Mouse (Mus musculus) midbrain, embryonic 16.5 days (tissue): ENCODE results near the gene Mb21d2. TPM values are rescaled to one million over a fixed set of nuclear protein-coding genes. Genes with fewer than 3 reads are reported as not detected.

Source experiments
- ATAC-seq: fragments of 200-750 bp; cut with Nextera tagmentation; 2 replicates; pipeline ENCODE4 v1.8.0; 2017; ENCODE audit warnings: moderate TSS enrichment
- H3K27ac ChIP-seq: fragments of 300-500 bp; sonication (generic); 2 replicates; pipeline ENCODE4 v1.5.1; 2014; ENCODE audit warnings: mild to moderate bottlenecking, low read length, mixed read lengths
- H3K27me3 ChIP-seq: fragments of 300-500 bp; sonication (generic); 2 replicates; pipeline ENCODE4 v1.6.1; 2014; ENCODE audit warnings: low read depth, low read length, mixed read lengths; ENCODE audit not compliant: control insufficient read depth, insufficient read depth
- H3K36me3 ChIP-seq: fragments of 300-500 bp; sonication (generic); 2 replicates; pipeline ENCODE4 v1.6.1; 2014; ENCODE audit warnings: mild to moderate bottlenecking, low read length, moderate library complexity, mixed read lengths; ENCODE audit not compliant: control insufficient read depth, insufficient read depth
- H3K4me1 ChIP-seq: fragments of 300-500 bp; sonication (generic); 2 replicates; pipeline ENCODE4 v1.6.1; 2014; ENCODE audit warnings: mild to moderate bottlenecking, low read length, mixed read lengths; ENCODE audit not compliant: control insufficient read depth, insufficient read depth
- H3K4me2 ChIP-seq: fragments of 300-500 bp; sonication (generic); 2 replicates; pipeline ENCODE4 v1.6.1; 2014; ENCODE audit warnings: mild to moderate bottlenecking, low read length, mixed read lengths
- H3K4me3 ChIP-seq: fragments of 300-500 bp; sonication (generic); 2 replicates; pipeline ENCODE4 v1.5.1; 2014; ENCODE audit warnings: low read depth, mild to moderate bottlenecking, low read length, moderate library complexity, mixed read lengths
- H3K9ac ChIP-seq: fragments of 300-500 bp; sonication (generic); 2 replicates; pipeline ENCODE4 v1.6.1; 2014; ENCODE audit warnings: low read depth, low read length, mixed read lengths
- H3K9me3 ChIP-seq: fragments of 300-500 bp; sonication (generic); replicated peaks from 2 replicates; pipeline ENCODE4 v1.6.1; 2014; ENCODE audit warnings: mild to moderate bottlenecking, low read length, mixed read lengths; ENCODE audit not compliant: control insufficient read depth, poor library complexity, severe bottlenecking
- WGBS: fragments of 180-500 bp; shearing (Covaris S2); extraction: QIAGEN DNeasy Blood & Tissue Kit; methylation state at CpG from one replicate; pipeline ENCODE4 v1.1.7; 2014; 5-methylcytosine and 5-hydroxymethylcytosine counted together
- polyA plus RNA-seq: library from polyadenylated mRNA; unstranded; fragments of >200 nt; fragmentation: Nextera tagmentation; extraction: Ambion mirVana; gene quantifications from 2 replicates; pipeline ENCODE4 v1.2.1, GENCODE M21; 2015

Mb21d2 gene
- polyA plus RNA-seq, 1 experiment from 2014 or later = 10.8 TPM

DNA sequence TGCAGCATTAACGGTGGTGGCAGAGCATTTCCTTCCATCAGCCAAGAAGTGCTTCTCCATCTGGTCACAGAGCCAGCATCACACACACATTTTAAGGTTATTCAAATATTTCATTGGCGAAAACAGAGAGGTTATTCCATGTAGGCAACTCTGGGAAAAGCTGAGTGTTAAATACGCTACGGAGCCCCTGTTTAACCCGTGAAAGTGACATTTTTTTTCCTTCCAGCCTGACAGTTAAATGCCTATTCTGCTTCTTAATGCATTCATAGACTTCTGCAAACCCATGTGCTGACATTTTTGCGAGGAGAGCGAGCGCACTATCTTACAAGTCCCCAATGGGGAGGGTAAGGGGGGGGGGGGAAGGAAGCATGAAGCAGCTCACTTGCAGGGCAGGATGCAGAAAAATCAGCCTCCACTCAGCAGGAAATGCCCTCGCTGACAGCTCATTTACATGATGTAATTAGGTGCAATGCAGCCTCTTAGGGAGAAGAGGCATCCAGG, 52.3 kb downstream of the Mb21d2 start:
- Histone ChIP-seq H3K9ac (no peak overlapping the region), H3K27ac (no peak overlapping the region), H3K4me3 (no peak overlapping the region), H3K27me3 (no peaks in the 10 kb centered on the region), H3K4me1 (peaks cover 10% of the 10 kb centered on the region), H3K9me3 (no peaks in the 10 kb centered on the region), H3K36me3 (no peaks in the 10 kb centered on the region), H3K4me2 (no peak overlapping the region)
- peak; percentile 11; the same call in 1 of the 2 replicates for ATAC-seq
- 48% methylated on average over 9 of the region's 9 CpGs for WGBS

DNA sequence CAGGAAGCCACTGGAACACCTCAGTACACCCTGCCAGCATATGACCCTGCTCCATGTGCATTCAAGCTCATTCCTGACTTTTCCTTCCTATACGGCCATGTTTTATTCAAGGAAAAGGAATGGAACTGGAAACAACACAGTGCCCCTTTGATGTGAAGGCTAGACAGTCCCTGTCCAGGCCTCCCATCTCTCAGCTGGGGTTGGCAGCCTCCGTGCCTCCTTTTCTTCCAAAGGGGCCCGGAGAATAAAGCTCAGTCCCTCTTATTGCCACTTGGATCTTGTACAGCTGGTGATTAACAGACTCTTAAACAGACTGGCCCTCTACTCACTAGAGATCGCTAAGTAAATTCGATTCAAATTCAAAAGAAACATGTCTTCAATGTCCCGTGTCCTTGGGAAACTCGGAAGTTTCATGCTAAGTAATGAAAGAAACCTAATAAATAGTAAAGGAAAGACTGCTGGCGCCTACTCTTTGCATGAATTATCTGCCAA, 56.0 kb downstream of the Mb21d2 start:
- Histone ChIP-seq H3K9me3 (no peaks in the 10 kb centered on the region), H3K9ac (no peak overlapping the region), H3K36me3 (no peaks in the 10 kb centered on the region), H3K4me3 (no peak overlapping the region), H3K27me3 (no peaks in the 10 kb centered on the region), H3K4me2 (no peak overlapping the region), H3K4me1 (peaks cover 14% of the 10 kb centered on the region), H3K27ac (no peak overlapping the region)
- 40% methylated on average over 8 of the region's 8 CpGs for WGBS
- no peak for ATAC-seq

DNA sequence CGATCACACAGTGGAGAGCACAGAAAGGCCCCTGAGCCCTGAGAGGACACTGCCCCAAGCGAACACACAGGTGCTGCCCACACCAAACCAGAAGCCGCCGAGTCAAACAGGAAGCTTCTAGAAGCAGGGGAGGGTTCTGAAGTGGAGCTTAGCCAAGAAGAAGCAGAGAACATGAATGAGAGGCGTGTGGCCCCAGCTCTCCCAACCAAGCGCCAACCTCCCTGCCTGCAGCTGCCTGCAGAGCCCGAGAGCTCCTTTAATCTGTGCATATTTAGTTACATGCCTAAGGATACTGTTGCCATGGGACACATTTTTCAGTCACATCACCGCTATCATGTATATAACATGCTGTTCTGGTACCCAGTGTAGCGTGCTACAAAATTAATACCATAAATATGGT, 58.6 kb downstream of the Mb21d2 start:
- no peak overlapping the region for H3K4me2 ChIP-seq
- H3K27me3 ChIP-seq = no peaks in the 10 kb centered on the region
- H3K27ac ChIP-seq = no peak overlapping the region
- ATAC-seq = no peak
- H3K9me3 ChIP-seq = no peaks in the 10 kb centered on the region
- H3K9ac ChIP-seq = no peak overlapping the region
- peaks cover 18% of the 10 kb centered on the region for H3K4me1 ChIP-seq
- WGBS = 49% methylated on average over 9 of the region's 9 CpGs
- H3K36me3 ChIP-seq = no peaks in the 10 kb centered on the region
- no peak overlapping the region for H3K4me3 ChIP-seq

DNA sequence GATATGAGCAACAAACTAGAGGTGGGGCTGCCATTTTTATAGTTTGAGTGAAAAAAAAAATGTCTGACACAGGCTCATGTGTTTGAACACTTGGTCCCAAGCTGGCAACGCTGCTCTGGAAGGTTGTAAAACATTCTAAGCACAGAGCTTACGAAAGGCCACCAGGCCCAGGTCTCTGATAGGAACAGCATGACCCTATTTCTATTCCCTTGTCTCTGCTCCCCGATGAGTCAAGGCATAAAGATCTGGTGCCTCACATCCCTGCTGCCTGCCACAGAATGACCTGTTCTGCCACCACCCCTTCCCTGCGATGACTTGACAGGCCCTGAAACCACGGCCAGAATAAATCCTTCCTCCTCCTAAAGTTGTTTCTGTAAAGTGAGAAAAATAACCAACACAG, 59.0 kb downstream of the Mb21d2 start:
- Histone ChIP-seq H3K4me1 (peaks cover 18% of the 10 kb centered on the region), H3K27ac (no peak overlapping the region), H3K27me3 (no peaks in the 10 kb centered on the region), H3K36me3 (no peaks in the 10 kb centered on the region), H3K4me2 (no peak overlapping the region), H3K9ac (no peak overlapping the region), H3K9me3 (no peaks in the 10 kb centered on the region), H3K4me3 (no peak overlapping the region)
- no peak for ATAC-seq
- 81% methylated on average over 5 of the region's 5 CpGs for WGBS

DNA sequence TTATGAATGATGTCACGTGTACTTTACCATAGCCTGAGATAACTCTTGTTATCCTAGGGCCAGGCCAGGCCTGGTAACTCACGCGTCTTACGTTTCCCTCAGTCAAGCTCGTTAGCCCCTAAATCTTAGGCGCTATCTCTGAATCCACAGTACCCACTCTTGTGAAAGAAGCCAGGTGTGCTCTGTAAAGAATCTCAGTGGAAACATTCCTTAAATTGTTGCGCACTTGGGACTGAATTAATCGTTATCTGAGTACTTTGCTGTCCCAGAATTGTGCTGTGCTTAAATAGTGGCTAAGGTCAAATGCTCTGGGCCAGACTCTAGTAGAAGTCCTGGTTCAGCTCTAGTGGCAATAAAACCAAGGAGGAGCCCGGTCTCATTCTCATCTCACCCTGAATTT, 60.6 kb downstream of the Mb21d2 start:
- no peaks in the 10 kb centered on the region for H3K9me3 ChIP-seq
- peaks cover 21% of the 10 kb centered on the region for H3K4me1 ChIP-seq
- H3K9ac ChIP-seq = no peak overlapping the region
- no peak overlapping the region for H3K4me3 ChIP-seq
- 73% methylated on average over 9 of the region's 9 CpGs for WGBS
- no peaks in the 10 kb centered on the region for H3K36me3 ChIP-seq
- ATAC-seq = no peak
- H3K27ac ChIP-seq = no peak overlapping the region
- no peaks in the 10 kb centered on the region for H3K27me3 ChIP-seq
- H3K4me2 ChIP-seq = no peak overlapping the region

DNA sequence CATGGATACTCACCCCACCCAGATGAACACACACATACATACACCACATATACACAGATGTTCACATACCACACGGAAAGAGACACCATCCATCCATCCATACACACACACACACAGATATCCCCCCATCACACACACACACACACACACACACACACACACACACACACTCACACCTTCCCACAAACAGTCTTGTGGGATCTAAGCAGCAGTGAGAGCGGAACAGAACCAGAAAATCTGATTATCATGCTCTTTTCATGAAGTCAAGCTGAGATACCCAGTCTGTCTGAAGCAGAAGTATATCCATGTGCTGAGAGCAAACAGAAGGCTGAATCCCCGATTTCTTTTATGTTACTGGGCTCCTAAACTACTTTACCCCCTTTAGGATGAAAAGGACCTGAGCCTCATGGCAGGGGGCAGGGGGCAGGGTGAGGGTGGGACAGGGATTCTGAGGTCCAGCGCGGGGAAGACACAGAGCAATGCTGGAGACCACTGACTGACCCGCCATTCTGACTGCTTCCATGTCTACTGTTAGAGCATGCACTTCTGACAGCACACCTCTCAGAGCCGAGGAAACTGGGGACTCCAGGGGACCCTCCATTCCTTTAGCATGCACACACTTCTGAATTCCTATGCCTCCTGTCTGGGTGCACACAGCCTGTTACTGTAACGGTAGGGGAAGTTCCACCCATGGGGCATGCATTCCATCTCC, 62.7 kb downstream of the Mb21d2 start:
- no peak overlapping the region for H3K27ac ChIP-seq
- peak; percentile 22; the same call in 1 of the 2 replicates for ATAC-seq
- H3K4me3 ChIP-seq = no peak overlapping the region
- 39% methylated on average over 8 of the region's 8 CpGs for WGBS
- no peak overlapping the region; the same call in 1 of the 2 replicates for H3K9ac ChIP-seq
- H3K27me3 ChIP-seq = no peaks in the 10 kb centered on the region
- no peaks in the 10 kb centered on the region for H3K9me3 ChIP-seq
- no peaks in the 10 kb centered on the region for H3K36me3 ChIP-seq
- H3K4me2 ChIP-seq = no peak overlapping the region
- H3K4me1 ChIP-seq = peaks cover 18% of the 10 kb centered on the region

DNA sequence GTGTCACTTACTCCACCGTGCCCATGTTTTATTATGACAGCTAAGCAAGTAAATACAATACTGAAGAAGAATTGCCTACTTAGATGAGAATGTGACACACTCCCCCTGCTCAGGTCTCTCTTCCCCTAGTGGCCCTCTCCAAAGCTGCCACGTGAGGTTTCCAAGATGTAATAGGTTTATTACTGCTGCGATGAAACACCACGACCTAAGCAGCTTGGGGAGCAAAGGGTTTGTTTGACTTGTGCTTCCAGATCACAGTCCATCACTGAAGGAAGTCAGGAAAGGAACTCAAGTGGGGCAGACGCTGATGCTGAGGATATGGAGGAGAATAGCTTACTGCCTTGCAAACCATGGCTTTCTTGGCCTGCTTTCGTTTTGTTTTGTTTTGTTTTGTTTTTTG, 65.9 kb downstream of the Mb21d2 start:
- no peaks in the 10 kb centered on the region for H3K9me3 ChIP-seq
- H3K9ac ChIP-seq = no peak overlapping the region

DNA sequence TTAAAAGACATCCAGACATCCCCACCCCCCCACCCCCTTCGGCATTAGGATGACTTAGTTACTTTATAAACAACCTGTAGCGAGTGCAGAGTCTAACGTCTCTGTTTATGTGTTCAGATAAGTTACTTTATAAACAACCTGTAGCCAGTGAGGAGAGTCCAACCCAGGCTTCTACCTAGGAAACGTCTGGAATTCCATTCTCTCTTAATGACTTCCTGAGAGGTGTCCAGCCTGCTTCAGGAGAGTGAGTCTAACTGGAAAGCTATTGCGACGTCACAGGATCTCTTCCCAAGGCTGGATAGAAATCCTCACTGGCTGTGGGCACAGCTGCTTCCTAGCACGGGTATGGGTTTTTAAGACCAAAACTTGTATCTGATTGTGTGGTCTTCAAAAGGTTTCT, 67.4 kb downstream of the Mb21d2 start:
- Histone ChIP-seq H3K27me3 (no peaks in the 10 kb centered on the region), H3K9ac (no peak overlapping the region), H3K4me3 (no peak overlapping the region), H3K9me3 (no peaks in the 10 kb centered on the region), H3K27ac (no peak overlapping the region), H3K4me2 (no peak overlapping the region), H3K36me3 (no peaks in the 10 kb centered on the region), H3K4me1 (peaks cover 23% of the 10 kb centered on the region)
- ATAC-seq = no peak
- WGBS = 74% methylated on average over 7 of the region's 7 CpGs

More for the DNA sequence above, 65.9 kb downstream of the Mb21d2 start:
- H3K4me1 ChIP-seq = peaks cover 18% of the 10 kb centered on the region
- H3K27me3 ChIP-seq = no peaks in the 10 kb centered on the region
- H3K4me2 ChIP-seq = no peak overlapping the region
- 76% methylated on average over 6 of the region's 6 CpGs for WGBS
- H3K4me3 ChIP-seq = no peak overlapping the region
- H3K36me3 ChIP-seq = no peaks in the 10 kb centered on the region
- no peak overlapping the region for H3K27ac ChIP-seq
- ATAC-seq = no peak

DNA sequence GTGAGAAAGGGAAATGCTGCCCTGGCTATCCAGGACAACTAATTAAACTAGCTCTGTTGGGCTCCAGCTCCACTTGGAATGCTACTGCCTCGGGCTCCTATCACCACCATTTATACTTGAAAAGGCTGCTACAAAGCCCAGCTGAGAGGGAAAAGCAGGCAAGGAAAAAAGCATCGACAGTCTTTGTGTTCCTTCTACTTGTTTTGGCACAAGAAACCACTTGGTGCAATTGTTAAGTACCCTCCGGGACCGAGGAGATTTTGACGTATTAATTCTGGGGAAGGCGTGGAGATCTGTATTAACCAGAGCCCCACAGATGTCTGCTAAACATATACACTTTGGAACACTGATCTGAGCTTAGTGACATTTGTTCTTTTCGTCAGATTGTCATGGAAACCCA, 69.8 kb downstream of the Mb21d2 start:
- H3K27ac ChIP-seq = no peak overlapping the region
- H3K4me3 ChIP-seq = no peak overlapping the region
- peak; percentile 53; the same call in 1 of the 2 replicates for ATAC-seq

More for the DNA sequence above, 69.8 kb downstream of the Mb21d2 start:
- no peaks in the 10 kb centered on the region for H3K36me3 ChIP-seq
- peak overlapping the region; percentile 13; the same call in 1 of the 2 replicates for H3K4me2 ChIP-seq
- no peak overlapping the region for H3K9ac ChIP-seq
- no peaks in the 10 kb centered on the region for H3K27me3 ChIP-seq
- 8% methylated on average over 7 of the region's 7 CpGs for WGBS
- H3K9me3 ChIP-seq = no peaks in the 10 kb centered on the region
- H3K4me1 ChIP-seq = peaks cover 16% of the 10 kb centered on the region
